Mouse (Mus musculus): ENCODE data around the gene Orc5. TPM values are rescaled to one million over a fixed set of nuclear protein-coding genes. Genes with fewer than 3 reads are reported as not detected.
A peak's percentile ranks its signal among the peaks of the same experiment; 100 is the strongest.

The Orc5 gene
- polyA plus RNA-seq, 1 experiment from 2014 or later: 41.1 TPM

DNA sequence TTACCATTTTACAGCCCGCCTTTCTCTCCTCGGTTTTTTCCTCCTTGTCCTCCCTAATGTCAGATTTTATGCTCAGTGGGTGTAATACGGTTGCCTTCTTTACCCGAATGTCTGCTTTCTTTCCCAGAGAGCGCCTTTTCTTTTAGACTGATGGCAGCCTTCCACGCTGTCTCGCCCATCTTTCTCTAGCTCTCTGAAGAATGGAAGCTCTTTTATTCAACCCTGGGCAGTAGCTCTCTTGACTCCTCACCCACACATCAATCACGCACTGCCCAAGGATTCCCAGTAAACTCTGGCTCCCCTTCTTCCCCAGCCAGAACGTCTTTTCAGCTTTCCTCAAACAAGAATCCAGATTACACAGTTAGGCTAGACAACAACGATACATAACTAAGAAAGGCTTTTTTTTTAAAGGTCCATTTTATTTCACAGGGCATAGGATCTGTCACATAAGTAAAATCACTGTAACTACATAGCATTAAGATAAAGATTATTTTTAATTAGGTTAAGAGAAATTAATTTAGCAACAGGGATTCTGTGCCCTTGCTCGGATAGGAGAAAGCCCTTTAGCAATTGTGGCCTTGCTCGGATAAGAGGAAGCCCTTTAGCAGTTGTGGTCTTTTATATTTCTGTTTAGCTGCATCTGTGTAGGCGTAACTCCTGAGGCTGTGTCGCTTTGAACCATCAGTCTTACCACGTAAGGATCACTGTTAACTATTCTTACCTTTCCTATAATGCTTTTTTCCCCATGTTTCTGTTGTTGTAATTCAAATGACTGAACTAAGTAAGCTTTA is 97.2 kb downstream of the Orc5 start:
- H3K27ac ChIP-seq: peak overlapping the region; percentile 78
- H3K9me3 ChIP-seq: no peaks in the 10 kb centered on the region
- no peaks in the 10 kb centered on the region for H3K36me3 ChIP-seq
- H3K4me3 ChIP-seq: peak overlapping the region; percentile 6; the same call in 1 of the 2 replicates
- DNase-seq (ENCODE audit: low spot score): peak; percentile 35
- no peaks in the 10 kb centered on the region for H3K27me3 ChIP-seq (ENCODE audit: insufficient read depth, poor library complexity, severe bottlenecking)
- 40% methylated on average over 15 of the region's 15 CpGs for WGBS
- H3K4me1 ChIP-seq (replicated peaks): peaks cover 13% of the 10 kb centered on the region; the same call in 1 of the 2 replicates

GRCm38 (mm10) chr5:22452452-22452851 is 97.8 kb downstream of the Orc5 start:
- H3K4me1 ChIP-seq (replicated peaks): peaks cover 13% of the 10 kb centered on the region; the same call in 1 of the 2 replicates
- no peaks in the 10 kb centered on the region for H3K36me3 ChIP-seq
- H3K9me3 ChIP-seq: no peaks in the 10 kb centered on the region
- H3K4me3 ChIP-seq: peak overlapping the region; percentile 6; the same call in 1 of the 2 replicates
- no peaks in the 10 kb centered on the region for H3K27me3 ChIP-seq (ENCODE audit: insufficient read depth, poor library complexity, severe bottlenecking)
- H3K27ac ChIP-seq: peak overlapping the region; percentile 78
- DNase-seq (ENCODE audit: low spot score): no peak
- WGBS: 51% methylated on average over 9 of the region's 9 CpGs

- H3K4me3 ChIP-seq: no peak overlapping the region
- 73% methylated on average over 3 of the region's 3 CpGs for WGBS
- H3K9me3 ChIP-seq: no peaks in the 10 kb centered on the region
Observed at GRCm38 (mm10) chr5:22451764-22452163, 98.5 kb downstream of the Orc5 start.

GRCm38 (mm10) chr5:22449492-22449891 is 100.7 kb downstream of the Orc5 start:
- H3K4me1 ChIP-seq (replicated peaks): peaks cover 13% of the 10 kb centered on the region; the same call in 1 of the 2 replicates
- 84% methylated on average over 3 of the region's 3 CpGs for WGBS
- no peaks in the 10 kb centered on the region for H3K36me3 ChIP-seq
- DNase-seq (ENCODE audit: low spot score): no peak
- no peaks in the 10 kb centered on the region for H3K27me3 ChIP-seq (ENCODE audit: insufficient read depth, poor library complexity, severe bottlenecking)
- H3K27ac ChIP-seq: no peak overlapping the region
- H3K4me3 ChIP-seq: no peak overlapping the region
- no peaks in the 10 kb centered on the region for H3K9me3 ChIP-seq

More at GRCm38 (mm10) chr5:22451764-22452163, 98.5 kb downstream of the Orc5 start:
- Histone ChIP-seq H3K36me3 (no peaks in the 10 kb centered on the region), H3K27me3 (ENCODE audit: insufficient read depth, poor library complexity, severe bottlenecking) (no peaks in the 10 kb centered on the region), H3K4me1 (replicated peaks) (peaks cover 13% of the 10 kb centered on the region; the same call in 1 of the 2 replicates), H3K27ac (no peak overlapping the region)
- no peak for DNase-seq (ENCODE audit: low spot score)

Other genes with a start within 250 kb of the Orc5 start
- gene Reln, start 205.7 kb downstream of the Orc5 start, polyA plus RNA-seq (2016; fragmentation: Nextera tagmentation; extraction: Ambion mirVana): 2.1 and 5.5 TPM in 2 replicates
- 0.35 and 0.36 TPM in 2 replicates for gene Lhfpl3, start 195.6 kb upstream of the Orc5 start, polyA plus RNA-seq (2016; fragmentation: Nextera tagmentation; extraction: Ambion mirVana)

All from hindbrain, embryonic 10.5 days (tissue).